Mouse (Mus musculus) lung, adult 2 months (tissue): ENCODE data around the gene Bcap31. TPM values are rescaled to one million over a fixed set of nuclear protein-coding genes. Genes with fewer than 3 reads are reported as not detected.

Experiments
- DNase-seq: peaks from one replicate; pipeline ENCODE4 v3.0.0; 2022
- H3K4me1 ChIP-seq: fragments of 200-500 bp; 2 replicates; pipeline ENCODE4 v1.6.1; 2011; ENCODE audit warnings: low read length; ENCODE audit not compliant: control insufficient read depth, insufficient read depth
- H3K4me3 ChIP-seq: fragments of 200-500 bp; replicated peaks from 2 replicates; pipeline ENCODE3; 2011; ENCODE audit warnings: low read depth, mild to moderate bottlenecking, control low read depth, low read length; ENCODE audit errors: extremely low read depth
- CTCF ChIP-seq: fragments of 200-500 bp; IDR thresholded peaks from 2 replicates; pipeline ENCODE4 v1.5.1; 2011; ENCODE audit warnings: mild to moderate bottlenecking, low read length, control low read depth; ENCODE audit not compliant: insufficient read depth
- POLR2A ChIP-seq: fragments of 200-500 bp; IDR thresholded peaks from 2 replicates; pipeline ENCODE4 v1.6.1; 2011; ENCODE audit warnings: low read depth, mild to moderate bottlenecking, control low read depth, low read length, borderline replicate concordance; ENCODE audit errors: extremely low read depth
- WGBS: fragments of 180-500 bp; shearing (Covaris S2); methylation state at CpG from one replicate; pipeline ENCODE4 v1.1.7; 2018; 5-methylcytosine and 5-hydroxymethylcytosine counted together
- polyA plus RNA-seq: library from polyadenylated mRNA; depleted of rRNA; stranded (reverse); fragments of >200 nt; gene quantifications from 2 replicates; pipeline ENCODE4 v1.2.3, GENCODE M21; 2012

Bcap31 gene
- polyA plus RNA-seq, 1 experiment, result 71.0 TPM

GRCm38 (mm10) chrX:73684978-73685377, 31.0 kb downstream of the Bcap31 start:
- TF ChIP-seq CTCF (no peak), POLR2A (no peak)
- H3K4me3 ChIP-seq, result no peak overlapping the region
- DNase-seq, result no peak

GRCm38 (mm10) chrX:73684156-73684555, 31.8 kb downstream of the Bcap31 start:
- no peaks in the 10 kb centered on the region for H3K4me1 ChIP-seq
- DNase-seq, result no peak
- TF ChIP-seq CTCF (no peak), POLR2A (no peak)
- no peak overlapping the region for H3K4me3 ChIP-seq
- 80% methylated on average over 2 of the region's 2 CpGs for WGBS

More at GRCm38 (mm10) chrX:73684978-73685377, 31.0 kb downstream of the Bcap31 start:
- no peaks in the 10 kb centered on the region for H3K4me1 ChIP-seq

- no peak overlapping the region for H3K4me3 ChIP-seq
- 91% methylated on average over 4 of the region's 4 CpGs for WGBS
- peaks cover 8% of the 10 kb centered on the region for H3K4me1 ChIP-seq
- no peak for DNase-seq
- TF ChIP-seq CTCF, result no peak
- no peak for TF ChIP-seq POLR2A
Observed at GRCm38 (mm10) chrX:73676668-73677067, 39.3 kb downstream of the Bcap31 start.

DNA sequence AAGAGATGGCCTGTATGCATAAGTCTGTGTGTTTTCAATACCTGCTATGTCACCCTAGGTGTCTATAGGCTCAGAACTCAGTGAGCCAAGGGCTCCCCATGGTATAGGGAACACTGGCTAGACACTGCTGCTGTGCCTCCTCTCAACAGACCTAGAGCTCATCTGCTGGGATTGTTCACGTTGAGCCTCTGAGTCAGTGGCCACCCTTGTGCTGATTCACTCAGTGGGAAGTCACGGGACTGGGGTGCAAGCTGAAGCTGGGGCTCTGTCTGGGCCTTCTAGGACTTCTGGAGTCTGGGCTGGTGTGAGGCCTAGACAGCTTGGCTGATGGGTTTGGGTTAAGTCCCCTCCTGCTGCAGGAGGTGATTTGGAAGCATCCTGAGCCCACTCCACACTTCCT, 40.7 kb downstream of the Bcap31 start:
- Histone ChIP-seq H3K4me3 (no peak overlapping the region), H3K4me1 (peaks cover 8% of the 10 kb centered on the region)
- TF ChIP-seq POLR2A (no peak), CTCF (no peak)
- WGBS, result 72% methylated on average over 2 of the region's 2 CpGs
- no peak for DNase-seq

- Histone ChIP-seq H3K4me1 (peaks cover 8% of the 10 kb centered on the region), H3K4me3 (peak overlapping the region; percentile 68)
- DNase-seq, result no peak
- TF ChIP-seq CTCF (no peak), POLR2A (no peak)
- WGBS, result 42% methylated on average over 20 of the region's 20 CpGs
Observed at GRCm38 (mm10) chrX:73673968-73674661, 41.9 kb downstream of the Bcap31 start.

DNA sequence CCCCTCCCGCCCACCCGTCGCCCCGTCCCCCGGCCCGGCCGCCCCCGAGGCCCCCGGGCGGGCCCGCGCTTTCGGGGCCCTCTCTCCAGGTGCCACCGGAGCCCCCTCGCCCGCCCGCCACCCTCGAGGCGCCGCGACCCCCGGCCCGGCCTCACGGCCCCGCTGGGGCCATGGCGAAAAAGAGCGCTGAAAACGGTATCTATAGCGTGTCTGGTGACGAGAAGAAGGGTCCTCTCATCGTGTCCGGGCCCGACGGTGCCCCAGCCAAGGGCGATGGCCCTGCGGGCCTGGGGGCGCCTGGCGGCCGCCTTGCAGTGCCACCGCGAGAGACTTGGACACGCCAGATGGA, 42.4 kb downstream of the Bcap31 start:
- 27% methylated on average over 42 of the region's 42 CpGs for whole genome bisulfite sequencing

GRCm38 (mm10) chrX:73672879-73673618, 42.9 kb downstream of the Bcap31 start, which contains the start of gene Slc6a8:
Gene Slc6a8 (plus strand): TSS chrX:73673150.
- 18% methylated on average over 71 of the region's 72 CpGs for WGBS
- H3K4me1 ChIP-seq, result peaks cover 8% of the 10 kb centered on the region
- peak; percentile 71 for DNase-seq
- TF ChIP-seq POLR2A, result peak; percentile 81; the same call in 1 of the 2 replicates
- no peak for TF ChIP-seq CTCF
- peak within 1 kb of the TSS; percentile 68 for H3K4me3 ChIP-seq

More for the DNA sequence above, 42.4 kb downstream of the Bcap31 start:
- Histone ChIP-seq H3K4me1 (peaks cover 8% of the 10 kb centered on the region), H3K4me3 (peak overlapping the region; percentile 68)
- no peak for DNase-seq
- TF ChIP-seq CTCF, result no peak
- TF ChIP-seq POLR2A, result no peak

- WGBS, result 71% methylated on average over 4 of the region's 4 CpGs
- DNase-seq, result peak; percentile 36
- TF ChIP-seq POLR2A (no peak), CTCF (peak; percentile 58)
- Histone ChIP-seq H3K4me1 (peaks cover 8% of the 10 kb centered on the region), H3K4me3 (no peak overlapping the region)
Observed at GRCm38 (mm10) chrX:73672031-73672431, 43.9 kb downstream of the Bcap31 start.

DNA sequence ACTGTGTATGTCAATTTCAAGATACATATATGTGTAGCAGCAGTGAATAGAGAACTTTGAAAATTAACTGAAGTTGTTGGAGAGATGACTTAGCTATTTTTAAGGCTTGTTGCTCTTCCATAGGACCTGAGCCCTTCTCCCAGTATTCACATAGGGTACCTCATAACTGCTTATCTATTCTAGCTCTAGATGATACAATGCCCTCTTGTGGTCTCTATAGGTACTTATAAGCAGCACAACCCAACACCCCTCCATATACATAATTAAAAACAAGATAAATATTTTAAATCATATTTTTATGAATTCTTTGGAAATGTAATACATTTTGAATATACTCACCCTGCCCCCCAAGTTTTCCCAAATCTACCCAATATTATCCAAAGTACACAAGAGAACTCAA, 52.8 kb downstream of the Bcap31 start:
- TF ChIP-seq CTCF, result no peak
- no peak for TF ChIP-seq POLR2A

More for the DNA sequence above, 52.8 kb downstream of the Bcap31 start:
- Histone ChIP-seq H3K4me1 (no peaks in the 10 kb centered on the region; the same call in 1 of the 2 replicates), H3K4me3 (no peak overlapping the region)
- no peak for DNase-seq
